Mouse (Mus musculus) left cerebral cortex, adult 8-10 months (tissue): ENCODE data around the gene BC048562. TPM values are rescaled to one million over a fixed set of nuclear protein-coding genes. Genes with fewer than 3 reads are reported as not detected.

Experiments
- DNase-seq, 2 experiments: peaks; one replicate each; pipeline ENCODE4 v3.0.0; 2022; ENCODE audit warnings: low spot score in 2 of 2
- total RNA-seq, 4 experiments: library from RNA; stranded (reverse); gene quantifications; 2 replicates each; pipeline ENCODE4 v1.2.4; 2022

The BC048562 gene
- total RNA-seq, 4 experiments from 2014 or later: not detected

- no peak for DNase-seq
Measured at GRCm38 (mm10) chr9:108479241-108479640, 43.0 kb downstream of the BC048562 start.

- no peak for DNase-seq
Measured at GRCm38 (mm10) chr9:108479721-108480351, 43.6 kb downstream of the BC048562 start, which contains the start of gene Lamb2. Gene Lamb2, plus strand, starts transcription at chr9:108479736.

GRCm38 (mm10) chr9:108480813-108481519 lies 44.7 kb downstream of the BC048562 start:
- no peak for DNase-seq

GRCm38 (mm10) chr9:108481520-108482210 lies 45.4 kb downstream of the BC048562 start:
- DNase-seq: no peak

- no peak for DNase-seq
Measured at GRCm38 (mm10) chr9:108483051-108483790, 46.9 kb downstream of the BC048562 start.

GRCm38 (mm10) chr9:108484021-108484420 lies 47.7 kb downstream of the BC048562 start:
- DNase-seq: no peak

GRCm38 (mm10) chr9:108485301-108485875 lies 49.1 kb downstream of the BC048562 start:
- DNase-seq: no peak

- DNase-seq: no peak
Measured at GRCm38 (mm10) chr9:108486973-108487530, 50.8 kb downstream of the BC048562 start.

GRCm38 (mm10) chr9:108488403-108488802 lies 52.1 kb downstream of the BC048562 start:
- DNase-seq: no peak

GRCm38 (mm10) chr9:108489215-108489614 lies 52.9 kb downstream of the BC048562 start:
- DNase-seq: no peak

GRCm38 (mm10) chr9:108489702-108490558 lies 53.6 kb downstream of the BC048562 start:
- DNase-seq: no peak

GRCm38 (mm10) chr9:108490559-108491285 lies 54.4 kb downstream of the BC048562 start, which contains the start of gene Usp19:
Gene Usp19, plus strand, starts transcription at chr9:108490602.
- DNase-seq: peak; percentile 76 to 97

GRCm38 (mm10) chr9:108491286-108491580 lies 55.0 kb downstream of the BC048562 start:
- no peak for DNase-seq

- no peak for DNase-seq
Measured at GRCm38 (mm10) chr9:108492043-108492750, 55.9 kb downstream of the BC048562 start.

- DNase-seq: no peak
Measured at GRCm38 (mm10) chr9:108493246-108493645, 57.0 kb downstream of the BC048562 start.

GRCm38 (mm10) chr9:108494146-108494825 lies 58.0 kb downstream of the BC048562 start:
- DNase-seq: no peak

- no peak for DNase-seq
Measured at GRCm38 (mm10) chr9:108494905-108495304, 58.6 kb downstream of the BC048562 start.
